Mouse (Mus musculus): ENCODE results near the gene Vwa8.

- TF ChIP-seq CTCF (IDR thresholded peaks at IDR 0.05; ENCODE audit: low read depth) (0 out of 2 replicates have a peak, but pooled peaks have one; percentile 17), EP300 (optimal IDR thresholded peaks at IDR 0.05) (no peak)
These were observed 51.9 kb downstream of the Vwa8 start for GRCm38 (mm10) chr14:78900770-78901169.

All from stomach, postnatal 0 days (tissue).